Mouse (Mus musculus): ENCODE results near the gene Foxl2. TPM values are rescaled to one million over a fixed set of nuclear protein-coding genes. Genes with fewer than 3 reads are reported as not detected.

The Foxl2 gene
- total and polyA plus RNA-seq, 3 experiments: not detected

- no peaks in the 10 kb centered on the region for H3K36me3 ChIP-seq (replicated peaks)
- TF ChIP-seq GATA2 (IDR thresholded peaks at IDR 0.05; ENCODE audit: borderline replicate concordance, low read depth, low read length) (no peak), GATA1 (IDR thresholded peaks at IDR 0.05; ENCODE audit: borderline replicate concordance, low read length) (no peak), CTCF (IDR thresholded peaks at IDR 0.05; ENCODE audit: low read depth, low read length) (no peak), TAL1 (conservative IDR thresholded peaks at IDR 0.05; ENCODE audit: low read depth, low read length) (no peak), POLR2AphosphoS5 (IDR thresholded peaks at IDR 0.05; ENCODE audit: insufficient replicate concordance, low read depth, low read length) (no peak)
- no peaks in the 10 kb centered on the region for H3K4me1 ChIP-seq (ENCODE audit: insufficient read depth, low read depth, low read length)
- H3K27me3 ChIP-seq (ENCODE audit: insufficient read depth, low read length): peaks cover 17% of the 10 kb centered on the region
- H3K4me3 ChIP-seq (ENCODE audit: low read depth, low read length): no peak overlapping the region
- DNase-seq (ENCODE audit: low spot score) (no peak), ATAC-seq (ENCODE audit: extremely low read depth, insufficient number of reproducible peaks, low FRiP score, poor library complexity, severe bottlenecking) (no peak)
- peaks cover 4% of the 10 kb centered on the region for H3K9me3 ChIP-seq (replicated peaks)
Measured at GRCm38 (mm10) chr9:98973101-98973521, 18.0 kb downstream of the Foxl2 start.

GRCm38 (mm10) chr9:98973561-98973960, 18.5 kb downstream of the Foxl2 start:
- no peaks in the 10 kb centered on the region for H3K4me1 ChIP-seq (ENCODE audit: insufficient read depth, low read depth, low read length)
- no peak for DNase-seq (ENCODE audit: low spot score)
- no peak for ATAC-seq (ENCODE audit: extremely low read depth, insufficient number of reproducible peaks, low FRiP score, poor library complexity, severe bottlenecking)
- no peak for TF ChIP-seq GATA2 (IDR thresholded peaks at IDR 0.05; ENCODE audit: borderline replicate concordance, low read depth, low read length)
- no peak overlapping the region for H3K4me3 ChIP-seq (ENCODE audit: low read depth, low read length)
- peaks cover 17% of the 10 kb centered on the region for H3K27me3 ChIP-seq (ENCODE audit: insufficient read depth, low read length)
- H3K36me3 ChIP-seq (replicated peaks): no peaks in the 10 kb centered on the region
- H3K9me3 ChIP-seq (replicated peaks): peaks cover 2% of the 10 kb centered on the region; the same call in 1 of the 2 replicates

DNA sequence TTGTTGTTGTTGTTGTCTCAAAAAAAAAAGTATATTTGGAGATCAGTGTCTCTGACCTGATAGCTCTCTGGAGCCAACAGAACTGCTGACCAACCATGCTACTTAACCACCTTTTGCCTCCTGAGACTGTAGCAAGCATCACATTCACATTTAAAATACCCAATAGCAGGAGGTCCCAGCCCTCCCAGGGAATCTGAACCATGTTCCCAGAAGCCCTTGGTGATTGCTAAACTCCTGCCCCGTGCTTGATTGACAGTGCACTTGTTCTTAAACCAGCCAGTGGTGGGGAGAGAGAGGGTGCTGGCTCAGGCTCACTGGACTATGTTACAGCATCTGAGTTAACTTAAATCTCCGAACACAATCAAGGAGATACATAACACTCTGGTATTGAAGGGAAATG, 19.8 kb downstream of the Foxl2 start:
- no peak for DNase-seq (ENCODE audit: low spot score)
- no peak for ATAC-seq (ENCODE audit: extremely low read depth, insufficient number of reproducible peaks, low FRiP score, poor library complexity, severe bottlenecking)
- peaks cover 2% of the 10 kb centered on the region; the same call in 1 of the 2 replicates for H3K9me3 ChIP-seq (replicated peaks)
- H3K4me3 ChIP-seq (ENCODE audit: low read depth, low read length): no peak overlapping the region
- H3K27me3 ChIP-seq (ENCODE audit: insufficient read depth, low read length): peaks cover 17% of the 10 kb centered on the region
- H3K36me3 ChIP-seq (replicated peaks): no peaks in the 10 kb centered on the region
- peaks cover 7% of the 10 kb centered on the region; the same call in 1 of the 2 replicates for H3K4me1 ChIP-seq (ENCODE audit: insufficient read depth, low read depth, low read length)
- TF ChIP-seq TAL1 (conservative IDR thresholded peaks at IDR 0.05; ENCODE audit: low read depth, low read length) (no peak), GATA2 (IDR thresholded peaks at IDR 0.05; ENCODE audit: borderline replicate concordance, low read depth, low read length) (no peak), GATA1 (IDR thresholded peaks at IDR 0.05; ENCODE audit: borderline replicate concordance, low read length) (no peak), CTCF (IDR thresholded peaks at IDR 0.05; ENCODE audit: low read depth, low read length) (no peak), POLR2AphosphoS5 (IDR thresholded peaks at IDR 0.05; ENCODE audit: insufficient replicate concordance, low read depth, low read length) (no peak)

GRCm38 (mm10) chr9:98976081-98976480, 21.0 kb downstream of the Foxl2 start:
- Histone ChIP-seq H3K4me3 (ENCODE audit: low read depth, low read length) (no peak overlapping the region), H3K27me3 (ENCODE audit: insufficient read depth, low read length) (peaks cover 17% of the 10 kb centered on the region), H3K4me1 (ENCODE audit: insufficient read depth, low read depth, low read length) (peaks cover 8% of the 10 kb centered on the region; the same call in 1 of the 2 replicates), H3K36me3 (replicated peaks) (no peaks in the 10 kb centered on the region), H3K9me3 (replicated peaks) (no peaks in the 10 kb centered on the region)
- DNase-seq (ENCODE audit: low spot score): no peak
- TF ChIP-seq GATA1 (IDR thresholded peaks at IDR 0.05; ENCODE audit: borderline replicate concordance, low read length): no peak
- TF ChIP-seq GATA2 (IDR thresholded peaks at IDR 0.05; ENCODE audit: borderline replicate concordance, low read depth, low read length): no peak
- TF ChIP-seq TAL1 (conservative IDR thresholded peaks at IDR 0.05; ENCODE audit: low read depth, low read length): no peak
- TF ChIP-seq CTCF (IDR thresholded peaks at IDR 0.05; ENCODE audit: low read depth, low read length): no peak
- no peak for ATAC-seq (ENCODE audit: extremely low read depth, insufficient number of reproducible peaks, low FRiP score, poor library complexity, severe bottlenecking)

DNA sequence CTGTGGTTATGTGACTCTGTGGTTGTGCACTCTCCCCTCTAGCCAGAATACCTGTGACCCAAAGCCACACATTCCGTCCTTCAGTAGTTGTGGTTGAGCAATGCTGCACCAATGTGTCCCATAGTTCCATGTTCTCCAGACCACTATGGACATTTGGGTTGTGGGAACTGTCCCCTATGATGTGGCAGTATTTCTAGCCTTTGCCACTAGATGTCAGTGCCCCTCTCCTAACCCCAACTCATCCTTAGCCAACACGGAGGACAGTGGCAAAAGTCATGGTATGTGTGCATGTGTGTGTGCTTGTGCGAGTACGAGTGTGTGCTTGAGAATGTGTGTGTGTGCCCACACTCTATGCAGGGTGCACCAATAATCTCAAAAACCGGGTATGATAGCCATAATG, 21.4 kb downstream of the Foxl2 start:
- Histone ChIP-seq H3K9me3 (replicated peaks) (no peaks in the 10 kb centered on the region), H3K4me1 (ENCODE audit: insufficient read depth, low read depth, low read length) (peaks cover 8% of the 10 kb centered on the region; the same call in 1 of the 2 replicates), H3K36me3 (replicated peaks) (no peaks in the 10 kb centered on the region), H3K4me3 (ENCODE audit: low read depth, low read length) (no peak overlapping the region), H3K27me3 (ENCODE audit: insufficient read depth, low read length) (peaks cover 17% of the 10 kb centered on the region)
- no peak for DNase-seq (ENCODE audit: low spot score)
- ATAC-seq (ENCODE audit: extremely low read depth, insufficient number of reproducible peaks, low FRiP score, poor library complexity, severe bottlenecking): no peak
- TF ChIP-seq TAL1 (conservative IDR thresholded peaks at IDR 0.05; ENCODE audit: low read depth, low read length) (no peak), GATA2 (IDR thresholded peaks at IDR 0.05; ENCODE audit: borderline replicate concordance, low read depth, low read length) (no peak), GATA1 (IDR thresholded peaks at IDR 0.05; ENCODE audit: borderline replicate concordance, low read length) (no peak), POLR2AphosphoS5 (IDR thresholded peaks at IDR 0.05; ENCODE audit: insufficient replicate concordance, low read depth, low read length) (no peak), CTCF (IDR thresholded peaks at IDR 0.05; ENCODE audit: low read depth, low read length) (no peak; the same call in 1 of the 2 replicates)

GRCm38 (mm10) chr9:98979431-98980416, 24.6 kb downstream of the Foxl2 start:
- Histone ChIP-seq H3K27me3 (ENCODE audit: insufficient read depth, low read length) (peaks cover 20% of the 10 kb centered on the region), H3K36me3 (replicated peaks) (no peaks in the 10 kb centered on the region), H3K9me3 (replicated peaks) (no peaks in the 10 kb centered on the region), H3K4me1 (ENCODE audit: insufficient read depth, low read depth, low read length) (peaks cover 8% of the 10 kb centered on the region; the same call in 1 of the 2 replicates), H3K4me3 (ENCODE audit: low read depth, low read length) (no peak overlapping the region; the same call in 1 of the 2 replicates)
- peak; percentile 70 for DNase-seq (ENCODE audit: low spot score)
- peak; percentile 79 for ATAC-seq (ENCODE audit: extremely low read depth, insufficient number of reproducible peaks, low FRiP score, poor library complexity, severe bottlenecking)
- no peak for TF ChIP-seq GATA2 (IDR thresholded peaks at IDR 0.05; ENCODE audit: borderline replicate concordance, low read depth, low read length)
- TF ChIP-seq GATA1 (IDR thresholded peaks at IDR 0.05; ENCODE audit: borderline replicate concordance, low read length): no peak
- peak; percentile 78 for TF ChIP-seq CTCF (IDR thresholded peaks at IDR 0.05; ENCODE audit: low read depth, low read length)
- TF ChIP-seq TAL1 (conservative IDR thresholded peaks at IDR 0.05; ENCODE audit: low read depth, low read length): no peak
- TF ChIP-seq POLR2AphosphoS5 (IDR thresholded peaks at IDR 0.05; ENCODE audit: insufficient replicate concordance, low read depth, low read length): no peak
